Mouse (Mus musculus): ENCODE measurements around the gene Kcp.

DNA sequence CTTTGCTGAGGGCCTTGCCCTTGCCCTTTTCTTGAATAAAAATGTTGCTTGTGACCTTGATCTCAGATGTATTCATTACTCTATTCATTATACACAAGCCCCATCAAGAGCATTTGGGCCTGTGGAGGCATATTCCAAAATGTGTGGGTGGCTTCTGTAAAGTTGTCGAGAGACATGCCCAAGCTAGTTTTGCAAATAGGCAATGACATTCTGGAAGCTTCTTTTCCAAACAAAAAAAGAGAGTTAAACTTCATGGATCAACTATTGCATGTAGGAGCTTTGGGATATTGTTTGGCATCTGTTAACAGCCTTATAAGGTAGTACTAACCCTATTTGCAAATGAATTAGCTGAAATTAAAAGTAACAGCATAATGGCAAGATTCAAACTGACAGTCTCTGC is 40.3 kb upstream of the Kcp start:
- TF ChIP-seq CTCF (IDR thresholded peaks at IDR 0.05; ENCODE audit: control insufficient read depth, insufficient read depth, low read length) (no peak), POLR2A (IDR thresholded peaks at IDR 0.05; ENCODE audit: borderline replicate concordance, control insufficient read depth, low read depth, low read length) (no peak)
